Mouse (Mus musculus) intestine, embryonic 15.5 days (tissue): ENCODE data around the gene Atp2b4. TPM values are rescaled to one million over a fixed set of nuclear protein-coding genes. Genes with fewer than 3 reads are reported as not detected.

ENCODE experiments used
- ATAC-seq: fragments of 200-750 bp; cut with Nextera tagmentation; 2 replicates; pipeline ENCODE4 v1.8.0; 2017; ENCODE audit warnings: moderate TSS enrichment, moderate library complexity
- H3K27ac ChIP-seq: fragments of 300-500 bp; sonication (generic); 2 replicates; pipeline ENCODE4 v1.5.1; 2015; ENCODE audit warnings: mild to moderate bottlenecking, inconsistent platforms
- H3K27me3 ChIP-seq: fragments of 300-500 bp; sonication (generic); replicated peaks from 2 replicates; pipeline ENCODE4 v1.6.1; 2015; ENCODE audit warnings: inconsistent platforms
- H3K36me3 ChIP-seq: fragments of 300-500 bp; sonication (generic); 2 replicates; pipeline ENCODE4 v1.6.1; 2015; ENCODE audit warnings: inconsistent platforms
- H3K4me1 ChIP-seq: fragments of 300-500 bp; sonication (generic); replicated peaks from 2 replicates; pipeline ENCODE4 v1.6.1; 2015; ENCODE audit warnings: inconsistent platforms
- H3K4me2 ChIP-seq: fragments of 300-500 bp; sonication (generic); replicated peaks from 2 replicates; pipeline ENCODE4 v1.6.1; 2015; ENCODE audit warnings: mild to moderate bottlenecking, inconsistent platforms
- H3K4me3 ChIP-seq: fragments of 300-500 bp; sonication (generic); replicated peaks from 2 replicates; pipeline ENCODE4 v1.5.1; 2015; ENCODE audit warnings: inconsistent platforms
- H3K9ac ChIP-seq: fragments of 300-500 bp; sonication (generic); 2 replicates; pipeline ENCODE4 v1.6.1; 2015; ENCODE audit warnings: inconsistent platforms
- H3K9me3 ChIP-seq: fragments of 300-500 bp; sonication (generic); 2 replicates; pipeline ENCODE4 v1.6.1; 2016; ENCODE audit warnings: inconsistent platforms
- WGBS: fragments of 180-500 bp; shearing (Covaris S2); methylation state at CpG from one replicate; pipeline ENCODE4 v1.1.7; 2015; 5-methylcytosine and 5-hydroxymethylcytosine counted together
- polyA plus RNA-seq: library from polyadenylated mRNA; unstranded; fragments of >200 nt; fragmentation: Nextera tagmentation; extraction: Ambion mirVana; gene quantifications from 2 replicates; pipeline ENCODE4 v1.2.1, GENCODE M21; 2015

Gene Atp2b4
- polyA plus RNA-seq, 1 experiment from 2014 or later, result 19.9 TPM

DNA sequence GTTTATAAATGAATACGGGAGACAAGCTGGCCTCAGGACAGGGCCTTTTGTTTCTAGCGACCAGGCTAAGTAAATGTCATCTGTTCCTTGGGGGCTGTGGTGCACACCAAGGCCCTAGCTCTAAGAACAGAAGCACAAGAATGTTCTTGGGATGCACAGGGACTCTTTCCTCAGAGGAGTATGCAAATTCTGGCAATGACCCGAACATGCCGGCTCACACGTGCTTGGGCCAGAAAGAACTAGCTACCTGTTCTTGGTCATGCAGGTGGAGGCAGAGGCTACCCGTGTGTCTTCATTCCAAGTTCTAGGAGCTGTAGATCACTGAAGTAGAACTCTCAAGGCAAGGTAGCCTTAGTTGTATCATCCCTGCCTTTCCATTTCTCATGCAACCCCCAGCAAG lies 59.7 kb downstream of the Atp2b4 start:
- no peaks in the 10 kb centered on the region for H3K27me3 ChIP-seq
- H3K4me1 ChIP-seq, result peaks cover 22% of the 10 kb centered on the region
- no peak overlapping the region for H3K9ac ChIP-seq
- no peak for ATAC-seq
- no peaks in the 10 kb centered on the region for H3K9me3 ChIP-seq
- no peak overlapping the region for H3K4me2 ChIP-seq
- H3K4me3 ChIP-seq, result no peak overlapping the region
- WGBS, result 79% methylated on average over 6 of the region's 6 CpGs
- no peak overlapping the region for H3K27ac ChIP-seq
- H3K36me3 ChIP-seq, result no peaks in the 10 kb centered on the region; the same call in 1 of the 2 replicates

GRCm38 (mm10) chr1:133736664-133737063 lies 64.2 kb downstream of the Atp2b4 start:
- Histone ChIP-seq H3K9me3 (no peaks in the 10 kb centered on the region), H3K27ac (no peak overlapping the region), H3K4me2 (no peak overlapping the region), H3K9ac (no peak overlapping the region), H3K4me1 (peaks cover 9% of the 10 kb centered on the region), H3K36me3 (peaks cover 2% of the 10 kb centered on the region; the same call in 1 of the 2 replicates), H3K27me3 (no peaks in the 10 kb centered on the region), H3K4me3 (no peak overlapping the region)
- 67% methylated on average over 7 of the region's 7 CpGs for WGBS
- no peak for ATAC-seq

GRCm38 (mm10) chr1:133735995-133736652 lies 64.7 kb downstream of the Atp2b4 start:
- H3K27me3 ChIP-seq, result no peaks in the 10 kb centered on the region
- H3K9me3 ChIP-seq, result no peaks in the 10 kb centered on the region
- 11% methylated on average over 17 of the region's 17 CpGs for WGBS
- peak overlapping the region; percentile 23 for H3K4me3 ChIP-seq
- peak; percentile 81 for ATAC-seq
- H3K4me1 ChIP-seq, result peaks cover 9% of the 10 kb centered on the region
- peak overlapping the region; percentile 54 for H3K4me2 ChIP-seq
- H3K36me3 ChIP-seq, result peaks cover 2% of the 10 kb centered on the region; the same call in 1 of the 2 replicates
- no peak overlapping the region for H3K27ac ChIP-seq
- no peak overlapping the region; the same call in 1 of the 2 replicates for H3K9ac ChIP-seq

DNA sequence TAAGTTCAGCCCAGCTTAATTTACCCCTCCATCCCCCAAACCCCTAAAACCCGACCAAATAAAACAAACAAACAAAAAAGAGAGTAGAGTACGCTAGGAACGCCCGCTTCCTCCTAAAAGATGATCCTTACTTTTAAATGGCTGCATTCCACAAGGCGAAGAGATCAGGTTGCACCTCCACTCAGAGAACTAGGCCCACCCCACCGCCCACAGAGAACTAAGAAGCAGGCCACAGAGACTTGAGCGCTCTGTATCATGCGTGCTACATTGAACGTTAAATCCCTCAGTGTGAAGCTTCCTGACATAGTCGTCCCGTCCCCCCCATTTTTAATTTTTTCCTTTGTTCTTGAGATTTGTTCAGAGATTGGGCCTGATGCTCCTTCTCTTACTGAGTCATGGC lies 68.0 kb downstream of the Atp2b4 start:
- no peaks in the 10 kb centered on the region for H3K27me3 ChIP-seq
- peaks cover 2% of the 10 kb centered on the region; the same call in 1 of the 2 replicates for H3K36me3 ChIP-seq
- peaks cover 9% of the 10 kb centered on the region for H3K4me1 ChIP-seq
- no peak overlapping the region for H3K27ac ChIP-seq
- no peak overlapping the region for H3K4me2 ChIP-seq
- no peak overlapping the region for H3K4me3 ChIP-seq
- no peak for ATAC-seq
- H3K9ac ChIP-seq, result no peak overlapping the region
- no peaks in the 10 kb centered on the region for H3K9me3 ChIP-seq
- 55% methylated on average over 11 of the region's 11 CpGs for WGBS

- Histone ChIP-seq H3K27ac (no peak overlapping the region), H3K27me3 (no peaks in the 10 kb centered on the region), H3K4me2 (no peak overlapping the region), H3K36me3 (peaks cover 6% of the 10 kb centered on the region; the same call in 1 of the 2 replicates), H3K4me1 (no peaks in the 10 kb centered on the region), H3K9me3 (no peaks in the 10 kb centered on the region), H3K4me3 (no peak overlapping the region), H3K9ac (no peak overlapping the region)
- WGBS, result 76% methylated on average over 7 of the region's 7 CpGs
- no peak for ATAC-seq
Measured at GRCm38 (mm10) chr1:133728339-133728738, 72.5 kb downstream of the Atp2b4 start.

DNA sequence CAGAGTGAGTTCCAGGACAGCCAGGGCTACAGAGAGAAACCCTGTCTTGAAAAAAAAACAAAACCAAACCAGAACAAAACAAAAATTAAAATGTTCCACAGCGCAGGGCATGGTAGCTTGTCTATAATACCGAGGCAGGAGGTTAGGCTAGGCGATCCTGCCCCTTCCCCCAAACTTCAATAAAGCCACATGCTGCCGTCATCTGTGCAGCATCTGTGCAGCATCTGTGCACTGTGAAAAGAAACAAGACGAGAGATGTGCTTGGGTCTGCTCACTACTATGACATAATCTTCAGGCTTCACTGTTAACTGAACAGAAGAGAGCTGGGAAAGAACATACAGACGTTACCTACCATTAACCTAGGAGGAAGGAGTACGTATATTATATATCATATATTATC lies 80.5 kb downstream of the Atp2b4 start:
- peaks cover 4% of the 10 kb centered on the region; the same call in 1 of the 2 replicates for H3K36me3 ChIP-seq
- WGBS, result 81% methylated on average over 7 of the region's 7 CpGs

GRCm38 (mm10) chr1:133718786-133719185 lies 82.1 kb downstream of the Atp2b4 start:
- no peak overlapping the region for H3K4me3 ChIP-seq
- H3K27me3 ChIP-seq, result no peaks in the 10 kb centered on the region
- H3K4me1 ChIP-seq, result no peaks in the 10 kb centered on the region
- no peak for ATAC-seq
- H3K4me2 ChIP-seq, result no peak overlapping the region
- H3K27ac ChIP-seq, result no peak overlapping the region
- 89% methylated on average over 8 of the region's 8 CpGs for WGBS
- no peaks in the 10 kb centered on the region for H3K9me3 ChIP-seq
- peaks cover 4% of the 10 kb centered on the region; the same call in 1 of the 2 replicates for H3K36me3 ChIP-seq
- H3K9ac ChIP-seq, result no peak overlapping the region

More for the DNA sequence above, 80.5 kb downstream of the Atp2b4 start:
- Histone ChIP-seq H3K27ac (no peak overlapping the region), H3K27me3 (no peaks in the 10 kb centered on the region), H3K4me1 (no peaks in the 10 kb centered on the region), H3K4me3 (no peak overlapping the region), H3K4me2 (no peak overlapping the region), H3K9ac (no peak overlapping the region), H3K9me3 (no peaks in the 10 kb centered on the region)
- no peak for ATAC-seq

- Histone ChIP-seq H3K27ac (no peak overlapping the region), H3K4me2 (no peak overlapping the region), H3K4me1 (no peaks in the 10 kb centered on the region), H3K4me3 (no peak overlapping the region), H3K27me3 (no peaks in the 10 kb centered on the region), H3K9me3 (no peaks in the 10 kb centered on the region), H3K9ac (no peak overlapping the region), H3K36me3 (peaks cover 4% of the 10 kb centered on the region; the same call in 1 of the 2 replicates)
- WGBS, result 73% methylated on average over 3 of the region's 3 CpGs
- ATAC-seq, result no peak
Measured at GRCm38 (mm10) chr1:133718296-133718695, 82.5 kb downstream of the Atp2b4 start.

DNA sequence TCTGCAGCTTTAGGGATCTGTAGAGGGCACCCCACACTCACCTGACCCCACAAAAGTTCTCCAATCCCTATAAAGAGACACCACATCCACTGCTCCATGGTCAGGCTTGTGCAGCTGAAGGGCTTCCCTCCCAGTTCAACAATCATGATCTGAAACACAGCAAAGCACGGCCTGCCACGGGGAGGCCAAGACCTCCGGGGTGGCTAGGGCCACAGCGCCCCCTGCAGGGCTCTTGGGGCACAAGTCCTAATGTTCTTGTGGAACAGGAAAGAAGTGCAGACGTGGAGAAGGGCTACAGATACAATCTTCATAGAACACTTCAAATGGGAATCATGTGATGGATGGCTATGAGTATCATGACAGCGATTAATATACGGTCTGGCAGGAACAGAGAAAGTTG lies 84.4 kb downstream of the Atp2b4 start:
- no peak overlapping the region for H3K27ac ChIP-seq
- peaks cover 10% of the 10 kb centered on the region for H3K4me1 ChIP-seq
- no peak overlapping the region for H3K4me3 ChIP-seq
- no peaks in the 10 kb centered on the region for H3K27me3 ChIP-seq
- no peaks in the 10 kb centered on the region for H3K9me3 ChIP-seq
- peaks cover 4% of the 10 kb centered on the region; the same call in 1 of the 2 replicates for H3K36me3 ChIP-seq
- 23% methylated on average over 7 of the region's 7 CpGs for WGBS
- no peak overlapping the region for H3K9ac ChIP-seq
- H3K4me2 ChIP-seq, result no peak overlapping the region
- ATAC-seq, result no peak

- Histone ChIP-seq H3K9me3 (no peaks in the 10 kb centered on the region), H3K4me1 (peaks cover 10% of the 10 kb centered on the region), H3K27ac (no peak overlapping the region), H3K36me3 (peaks cover 4% of the 10 kb centered on the region; the same call in 1 of the 2 replicates), H3K9ac (no peak overlapping the region), H3K4me2 (no peak overlapping the region), H3K4me3 (no peak overlapping the region), H3K27me3 (no peaks in the 10 kb centered on the region)
- 72% methylated on average over 1 of the region's 1 CpGs for WGBS
- ATAC-seq, result no peak
Measured at GRCm38 (mm10) chr1:133715191-133715590, 85.7 kb downstream of the Atp2b4 start.

GRCm38 (mm10) chr1:133713009-133713370 lies 87.9 kb downstream of the Atp2b4 start:
- no peaks in the 10 kb centered on the region for H3K9me3 ChIP-seq
- H3K4me1 ChIP-seq, result peaks cover 10% of the 10 kb centered on the region
- no peak for ATAC-seq
- H3K9ac ChIP-seq, result no peak overlapping the region
- no peaks in the 10 kb centered on the region for H3K27me3 ChIP-seq
- H3K27ac ChIP-seq, result no peak overlapping the region
- H3K4me3 ChIP-seq, result no peak overlapping the region
- no peak overlapping the region for H3K4me2 ChIP-seq
- peaks cover 4% of the 10 kb centered on the region; the same call in 1 of the 2 replicates for H3K36me3 ChIP-seq
- 51% methylated on average over 2 of the region's 2 CpGs for WGBS

- H3K4me2 ChIP-seq, result no peak overlapping the region
- no peaks in the 10 kb centered on the region for H3K9me3 ChIP-seq
- H3K4me3 ChIP-seq, result no peak overlapping the region
- H3K4me1 ChIP-seq, result peaks cover 10% of the 10 kb centered on the region
- no peak overlapping the region for H3K9ac ChIP-seq
- no peak overlapping the region for H3K27ac ChIP-seq
- no peak for ATAC-seq
- peaks cover 4% of the 10 kb centered on the region; the same call in 1 of the 2 replicates for H3K36me3 ChIP-seq
- H3K27me3 ChIP-seq, result no peaks in the 10 kb centered on the region
- WGBS, result 43% methylated on average over 12 of the region's 12 CpGs
Measured at GRCm38 (mm10) chr1:133712288-133713008, 88.4 kb downstream of the Atp2b4 start.
